Mouse (Mus musculus): ENCODE results near the gene Umps. TPM values are rescaled to one million over a fixed set of nuclear protein-coding genes. Genes with fewer than 3 reads are reported as not detected.

Umps gene
- polyA plus RNA-seq, 1 experiment, result 18.9 TPM

DNA sequence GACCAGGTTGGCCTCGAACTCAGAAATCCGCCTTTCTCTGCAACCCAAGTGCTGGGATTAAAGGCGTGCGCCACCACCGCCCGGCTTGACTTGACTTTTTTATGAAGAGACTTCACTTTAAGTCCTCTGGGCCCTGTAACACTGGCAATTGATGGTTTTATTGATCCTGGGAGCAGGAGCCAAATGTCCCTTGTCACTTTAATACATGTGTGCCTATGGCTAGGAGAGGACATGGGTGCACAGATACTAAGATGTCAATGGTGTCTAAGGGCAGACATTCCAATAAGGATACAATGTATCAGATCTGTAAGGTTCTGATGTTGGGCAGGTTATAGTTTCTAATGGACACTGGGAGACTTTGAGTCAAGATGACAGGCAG, 31.4 kb downstream of the Umps start:
- Histone ChIP-seq H3K36me3 (ENCODE audit: control insufficient read depth, insufficient read depth) (no peaks in the 10 kb centered on the region), H3K79me2 (ENCODE audit: control insufficient read depth, insufficient read depth) (no peaks in the 10 kb centered on the region), H3ac (ENCODE audit: control insufficient read depth, insufficient read length) (no peak overlapping the region), H3K4me2 (ENCODE audit: low read depth) (no peak overlapping the region), H3K27me3 (ENCODE audit: control insufficient read depth, insufficient read depth, insufficient read length) (no peaks in the 10 kb centered on the region), H3K4me3 (no peak overlapping the region)
- TF ChIP-seq MYOD1 (IDR thresholded peaks at IDR 0.05; ENCODE audit: control insufficient read depth in 1 of 3, insufficient read length in 2 of 3, low read depth in 2 of 3) (no peak), MAX (IDR thresholded peaks at IDR 0.05; ENCODE audit: low read depth) (no peak), TCF12 (IDR thresholded peaks at IDR 0.05; ENCODE audit: insufficient read depth, poor library complexity, severe bottlenecking) (no peak), SRF (IDR thresholded peaks at IDR 0.05; ENCODE audit: control insufficient read depth, insufficient read length, low read depth) (no peak)

DNA sequence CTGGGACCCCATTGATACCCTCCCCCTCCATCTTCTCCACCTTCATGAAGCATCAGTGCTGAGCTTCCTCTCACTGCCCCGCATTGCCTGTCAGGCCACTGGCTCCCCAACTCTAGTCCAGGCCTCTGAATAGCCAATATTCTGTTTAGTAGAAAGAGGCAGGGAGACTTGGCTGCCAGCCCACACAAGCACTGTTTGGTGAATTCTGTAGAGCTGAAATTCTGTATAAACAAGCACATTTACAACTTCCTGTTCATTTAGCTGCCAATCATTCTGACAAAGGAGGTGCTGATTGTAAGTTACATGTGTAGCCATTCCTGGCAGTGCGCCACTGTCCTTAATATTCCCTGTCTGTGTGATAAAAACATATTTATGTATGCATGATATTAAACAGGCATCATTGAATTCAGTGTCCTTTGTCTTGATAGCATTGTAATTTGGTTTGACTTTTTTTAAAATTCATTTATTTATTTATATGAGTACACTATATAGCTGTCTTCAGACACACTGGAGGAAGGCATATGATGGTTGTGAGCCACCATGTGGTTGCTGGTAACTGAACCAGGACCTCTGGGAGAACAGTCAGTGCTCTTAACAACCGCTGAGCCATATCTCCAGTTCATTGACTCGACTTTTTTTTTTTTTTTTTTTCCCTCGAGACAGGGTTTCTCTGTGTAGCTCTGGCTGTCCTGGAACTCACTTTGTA, 32.0 kb downstream of the Umps start:
- TF ChIP-seq USF1 (IDR thresholded peaks at IDR 0.05; ENCODE audit: low read depth) (no peak), SRF (IDR thresholded peaks at IDR 0.05; ENCODE audit: control insufficient read depth, insufficient read length, low read depth) (no peak), TCF3 (IDR thresholded peaks at IDR 0.05; ENCODE audit: insufficient read length, low read depth) (no peak), CEBPB (IDR thresholded peaks at IDR 0.05; ENCODE audit: insufficient read depth, poor library complexity, severe bottlenecking) (no peak), REST (IDR thresholded peaks at IDR 0.05; ENCODE audit: insufficient read depth, insufficient read length) (no peak), MAX (IDR thresholded peaks at IDR 0.05; ENCODE audit: low read depth) (no peak), MYOG (IDR thresholded peaks at IDR 0.05; ENCODE audit: control insufficient read depth in 1 of 3, insufficient read depth in 1 of 3, insufficient read length in 2 of 3, low read depth in 2 of 3) (no peak), MYOD1 (IDR thresholded peaks at IDR 0.05; ENCODE audit: control insufficient read depth in 1 of 3, insufficient read length in 2 of 3, low read depth in 2 of 3) (no peak), POLR2AphosphoS2 (IDR thresholded peaks at IDR 0.05; ENCODE audit: insufficient read length, low read depth) (no peak), TCF12 (IDR thresholded peaks at IDR 0.05; ENCODE audit: insufficient read depth, poor library complexity, severe bottlenecking) (no peak)
- no peak overlapping the region for H3K4me2 ChIP-seq (ENCODE audit: low read depth)

DNA sequence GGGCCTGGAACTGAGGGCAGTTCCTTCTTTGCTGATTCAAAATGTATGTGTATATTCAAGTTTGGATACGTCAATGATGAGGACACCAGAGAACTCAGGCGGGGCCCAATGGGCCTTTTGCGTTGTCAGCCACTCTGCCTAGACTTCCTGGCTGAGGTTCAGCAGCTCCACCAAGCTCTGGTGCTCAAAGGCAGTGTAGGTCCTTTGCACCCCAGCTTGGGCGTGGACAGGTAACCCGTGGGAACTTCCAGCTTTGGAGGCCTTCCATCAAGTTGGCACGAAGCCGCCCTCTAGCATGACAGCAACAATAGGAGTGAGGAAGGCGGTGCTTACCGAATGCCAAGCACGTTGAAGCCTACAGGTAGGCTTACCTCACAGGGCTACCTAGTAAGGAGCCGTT, 33.4 kb downstream of the Umps start:
- no peaks in the 10 kb centered on the region for H3K36me3 ChIP-seq (ENCODE audit: control insufficient read depth, insufficient read depth)
- no peaks in the 10 kb centered on the region for H3K79me2 ChIP-seq (ENCODE audit: control insufficient read depth, insufficient read depth)

More for the DNA sequence above, 32.0 kb downstream of the Umps start:
- Histone ChIP-seq H3ac (ENCODE audit: control insufficient read depth, insufficient read length) (no peak overlapping the region), H3K79me2 (ENCODE audit: control insufficient read depth, insufficient read depth) (no peaks in the 10 kb centered on the region), H3K27me3 (ENCODE audit: control insufficient read depth, insufficient read depth, insufficient read length) (no peaks in the 10 kb centered on the region), H3K36me3 (ENCODE audit: control insufficient read depth, insufficient read depth) (no peaks in the 10 kb centered on the region), H3K4me3 (no peak overlapping the region)

DNA sequence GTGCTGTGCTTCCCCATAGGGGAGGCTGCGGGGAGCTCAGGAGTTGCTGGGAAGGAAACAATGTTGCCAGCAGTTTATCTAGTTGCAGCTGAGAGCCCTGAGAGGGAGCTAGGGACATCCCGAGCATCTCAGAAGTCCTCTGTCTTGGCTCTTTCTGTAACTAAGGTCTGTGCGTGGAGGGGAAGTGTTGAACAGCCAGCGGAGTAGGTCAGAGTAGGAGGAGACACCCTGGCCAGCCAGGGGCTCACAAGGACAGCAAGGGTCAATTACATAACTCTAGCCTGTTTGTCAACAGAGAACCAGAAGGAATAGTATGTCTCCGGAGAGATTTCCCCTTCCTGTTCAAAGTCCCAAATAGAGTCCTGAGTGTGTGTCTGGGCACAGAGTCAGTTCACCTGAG, 34.7 kb downstream of the Umps start:
- no peak overlapping the region for H3K4me3 ChIP-seq
- no peaks in the 10 kb centered on the region for H3K36me3 ChIP-seq (ENCODE audit: control insufficient read depth, insufficient read depth)
- no peak overlapping the region for H3K4me2 ChIP-seq (ENCODE audit: low read depth)
- no peaks in the 10 kb centered on the region for H3K79me2 ChIP-seq (ENCODE audit: control insufficient read depth, insufficient read depth)
- no peak overlapping the region for H3ac ChIP-seq (ENCODE audit: control insufficient read depth, insufficient read length)
- TF ChIP-seq MAX (IDR thresholded peaks at IDR 0.05; ENCODE audit: low read depth) (no peak), POLR2AphosphoS2 (IDR thresholded peaks at IDR 0.05; ENCODE audit: insufficient read length, low read depth) (no peak), REST (IDR thresholded peaks at IDR 0.05; ENCODE audit: insufficient read depth, insufficient read length) (no peak), POLR2A (IDR thresholded peaks at IDR 0.05; ENCODE audit: insufficient read length, low read depth) (no peak)
- H3K27me3 ChIP-seq (ENCODE audit: control insufficient read depth, insufficient read depth, insufficient read length), result no peaks in the 10 kb centered on the region

More for the DNA sequence above, 33.4 kb downstream of the Umps start:
- no peak overlapping the region for H3ac ChIP-seq (ENCODE audit: control insufficient read depth, insufficient read length)
- no peaks in the 10 kb centered on the region for H3K27me3 ChIP-seq (ENCODE audit: control insufficient read depth, insufficient read depth, insufficient read length)
- TF ChIP-seq MAX (IDR thresholded peaks at IDR 0.05; ENCODE audit: low read depth) (no peak), CEBPB (IDR thresholded peaks at IDR 0.05; ENCODE audit: insufficient read depth, poor library complexity, severe bottlenecking) (no peak), POLR2A (IDR thresholded peaks at IDR 0.05; ENCODE audit: insufficient read length, low read depth) (no peak), SRF (IDR thresholded peaks at IDR 0.05; ENCODE audit: control insufficient read depth, insufficient read length, low read depth) (no peak), MYOD1 (IDR thresholded peaks at IDR 0.05; ENCODE audit: control insufficient read depth in 1 of 3, insufficient read length in 2 of 3, low read depth in 2 of 3) (no peak), TCF12 (IDR thresholded peaks at IDR 0.05; ENCODE audit: insufficient read depth, poor library complexity, severe bottlenecking) (no peak), POLR2AphosphoS2 (IDR thresholded peaks at IDR 0.05; ENCODE audit: insufficient read length, low read depth) (no peak), E2F4 (IDR thresholded peaks at IDR 0.05; ENCODE audit: insufficient read depth) (no peak), USF1 (IDR thresholded peaks at IDR 0.05; ENCODE audit: low read depth) (no peak), REST (IDR thresholded peaks at IDR 0.05; ENCODE audit: insufficient read depth, insufficient read length) (no peak)
- no peak overlapping the region for H3K4me3 ChIP-seq
- H3K4me2 ChIP-seq (ENCODE audit: low read depth), result no peak overlapping the region

DNA sequence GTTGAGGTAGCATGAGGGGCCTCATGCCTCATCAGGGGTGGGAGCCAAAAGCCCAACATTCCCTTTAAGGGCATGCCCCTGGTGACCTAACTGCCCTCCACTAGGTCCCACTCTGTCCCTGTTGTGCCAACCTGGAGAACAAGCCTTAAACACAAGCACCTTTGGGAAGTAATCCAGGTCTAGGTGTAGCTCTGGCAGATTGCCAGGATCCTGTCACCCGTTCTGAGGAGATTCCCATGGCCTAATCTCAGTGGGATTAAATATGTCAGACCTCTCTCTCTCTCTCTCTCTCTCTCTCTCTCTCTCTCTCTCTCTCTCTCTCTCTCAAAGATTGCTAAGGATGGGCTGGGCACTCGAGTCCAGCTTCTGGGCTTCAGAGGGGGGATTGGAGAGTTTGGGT, 35.2 kb downstream of the Umps start:
- Histone ChIP-seq H3K79me2 (ENCODE audit: control insufficient read depth, insufficient read depth) (no peaks in the 10 kb centered on the region), H3K36me3 (ENCODE audit: control insufficient read depth, insufficient read depth) (no peaks in the 10 kb centered on the region), H3K4me3 (no peak overlapping the region), H3ac (ENCODE audit: control insufficient read depth, insufficient read length) (no peak overlapping the region), H3K27me3 (ENCODE audit: control insufficient read depth, insufficient read depth, insufficient read length) (no peaks in the 10 kb centered on the region), H3K4me2 (ENCODE audit: low read depth) (no peak overlapping the region)
- TF ChIP-seq POLR2A (IDR thresholded peaks at IDR 0.05; ENCODE audit: insufficient read length, low read depth), result no peak
- TF ChIP-seq REST (IDR thresholded peaks at IDR 0.05; ENCODE audit: insufficient read depth, insufficient read length), result no peak
- no peak for TF ChIP-seq SRF (IDR thresholded peaks at IDR 0.05; ENCODE audit: control insufficient read depth, insufficient read length, low read depth)
- TF ChIP-seq TCF12 (IDR thresholded peaks at IDR 0.05; ENCODE audit: insufficient read depth, poor library complexity, severe bottlenecking), result no peak
- TF ChIP-seq MAX (IDR thresholded peaks at IDR 0.05; ENCODE audit: low read depth), result no peak
- no peak for TF ChIP-seq USF1 (IDR thresholded peaks at IDR 0.05; ENCODE audit: low read depth)
- TF ChIP-seq CEBPB (IDR thresholded peaks at IDR 0.05; ENCODE audit: insufficient read depth, poor library complexity, severe bottlenecking), result no peak
- no peak for TF ChIP-seq TCF3 (IDR thresholded peaks at IDR 0.05; ENCODE audit: insufficient read length, low read depth)
- no peak for TF ChIP-seq MYOG (IDR thresholded peaks at IDR 0.05; ENCODE audit: control insufficient read depth in 1 of 3, insufficient read depth in 1 of 3, insufficient read length in 2 of 3, low read depth in 2 of 3)
- TF ChIP-seq POLR2AphosphoS2 (IDR thresholded peaks at IDR 0.05; ENCODE audit: insufficient read length, low read depth), result no peak
- no peak for TF ChIP-seq MYOD1 (IDR thresholded peaks at IDR 0.05; ENCODE audit: control insufficient read depth in 1 of 3, insufficient read length in 2 of 3, low read depth in 2 of 3)
- TF ChIP-seq E2F4 (IDR thresholded peaks at IDR 0.05; ENCODE audit: insufficient read depth), result no peak
